Mouse (Mus musculus) right cerebral cortex, adult 18-20 months (tissue): Measurements from ENCODE around the gene Cux2.
A peak's percentile ranks its signal among the peaks of the same experiment; 100 is the strongest.

Experiments used
- DNase-seq: peaks from one replicate; pipeline ENCODE4 v3.0.0; 2022; ENCODE audit warnings: mixed read lengths

Cux2 gene

DNA sequence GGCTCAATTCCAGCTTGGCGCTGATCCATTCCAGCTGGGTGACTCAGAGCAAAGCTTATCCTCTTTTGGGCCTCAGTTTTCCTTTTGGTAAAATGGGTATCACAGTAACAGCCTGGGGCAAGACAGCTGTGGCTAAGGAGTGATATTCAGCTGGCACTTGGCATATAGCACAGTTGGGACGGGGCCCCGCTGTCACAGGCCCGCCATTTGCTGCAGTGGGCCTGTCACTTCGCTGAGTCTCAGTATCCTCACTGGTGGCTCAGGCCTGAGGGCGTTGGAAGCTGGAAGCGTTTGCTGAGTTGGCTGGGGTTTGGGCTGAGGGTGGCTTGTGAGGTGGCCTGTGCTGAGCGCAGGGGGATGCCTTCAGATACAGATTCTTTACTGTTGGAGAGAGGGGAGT, 88.6 kb downstream of the Cux2 start:
- DNase-seq, result no peak

DNA sequence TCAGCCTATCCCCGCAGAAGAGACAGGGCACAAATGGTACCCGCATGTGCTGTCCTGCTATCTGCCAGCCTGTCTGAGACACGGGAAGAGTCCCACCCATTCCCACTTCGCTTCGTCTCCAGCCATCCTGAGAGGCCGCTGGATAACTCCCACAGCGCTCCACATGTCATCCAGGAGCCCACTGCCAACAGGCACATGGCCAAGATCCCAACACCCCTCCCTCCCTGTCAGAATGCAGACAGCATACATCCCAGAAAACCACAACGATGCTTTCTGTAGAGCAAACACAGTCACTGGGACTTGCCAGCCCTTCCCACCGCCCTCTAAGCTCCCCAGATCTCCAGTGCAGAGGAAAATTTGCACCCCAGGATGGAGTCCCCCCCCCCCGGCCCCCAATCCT, 90.2 kb downstream of the Cux2 start:
- DNase-seq, result no peak

GRCm38 (mm10) chr5:121958551-121958950, 91.4 kb downstream of the Cux2 start:
- DNase-seq, result no peak

GRCm38 (mm10) chr5:121955806-121956205, 94.1 kb downstream of the Cux2 start:
- no peak for DNase-seq

- DNase-seq, result no peak
Observed at GRCm38 (mm10) chr5:121950175-121950574, 99.7 kb downstream of the Cux2 start.

DNA sequence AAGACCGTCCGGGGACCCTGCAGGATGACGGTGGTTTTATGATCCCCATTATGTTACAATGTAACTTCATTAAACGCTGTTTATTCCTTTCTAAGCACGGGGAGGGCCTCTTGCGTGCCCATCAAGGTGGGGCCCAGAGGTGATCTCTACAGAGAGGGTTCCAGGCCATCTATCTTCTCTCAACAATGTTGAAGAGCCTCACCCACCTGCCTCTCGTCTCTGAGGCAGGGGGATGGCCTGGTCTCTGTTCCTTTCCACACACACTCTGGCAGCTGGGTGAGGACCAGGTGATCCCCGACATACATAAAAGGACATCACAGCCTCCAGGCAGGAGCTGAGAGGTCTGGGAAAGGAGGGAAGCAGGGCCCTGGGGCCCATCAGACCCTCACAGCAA, 100.9 kb downstream of the Cux2 start:
- DNase-seq, result no peak

DNA sequence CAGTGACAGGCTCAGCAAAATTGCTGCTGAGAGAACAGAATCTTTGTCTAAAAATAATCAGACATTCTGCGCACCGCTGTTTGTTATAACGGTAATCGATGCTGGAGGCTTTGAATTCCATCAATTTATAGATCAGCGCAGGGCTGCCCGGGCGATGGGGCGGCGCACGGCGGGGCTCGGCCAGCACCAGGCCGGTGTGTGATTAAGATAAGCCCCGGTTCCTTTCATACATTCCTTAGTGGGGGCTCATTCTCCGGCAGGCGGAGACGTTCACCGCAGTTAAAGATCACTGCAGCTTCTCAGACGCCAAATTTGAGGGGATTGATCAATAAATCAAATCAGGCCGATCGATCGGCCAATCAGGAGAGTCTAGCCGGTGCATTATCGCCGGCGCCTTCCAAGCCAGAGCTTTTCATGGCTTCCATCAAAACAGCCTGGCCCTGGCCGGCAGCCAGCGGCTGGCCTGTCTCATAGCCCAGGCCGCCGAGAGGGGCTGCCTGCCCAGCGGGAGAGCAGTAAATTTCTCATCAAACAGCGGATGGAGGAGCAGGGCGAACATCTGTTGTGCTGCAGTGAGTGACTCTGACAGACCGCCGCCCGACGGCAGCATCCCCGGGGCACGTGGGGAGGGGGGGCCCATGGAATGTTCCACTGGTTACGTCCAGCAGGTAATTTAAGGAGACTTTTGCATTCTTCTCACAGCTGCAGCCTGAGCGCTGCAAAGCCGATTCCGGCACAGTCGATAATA, 101.4 kb downstream of the Cux2 start:
- DNase-seq, result no peak

DNA sequence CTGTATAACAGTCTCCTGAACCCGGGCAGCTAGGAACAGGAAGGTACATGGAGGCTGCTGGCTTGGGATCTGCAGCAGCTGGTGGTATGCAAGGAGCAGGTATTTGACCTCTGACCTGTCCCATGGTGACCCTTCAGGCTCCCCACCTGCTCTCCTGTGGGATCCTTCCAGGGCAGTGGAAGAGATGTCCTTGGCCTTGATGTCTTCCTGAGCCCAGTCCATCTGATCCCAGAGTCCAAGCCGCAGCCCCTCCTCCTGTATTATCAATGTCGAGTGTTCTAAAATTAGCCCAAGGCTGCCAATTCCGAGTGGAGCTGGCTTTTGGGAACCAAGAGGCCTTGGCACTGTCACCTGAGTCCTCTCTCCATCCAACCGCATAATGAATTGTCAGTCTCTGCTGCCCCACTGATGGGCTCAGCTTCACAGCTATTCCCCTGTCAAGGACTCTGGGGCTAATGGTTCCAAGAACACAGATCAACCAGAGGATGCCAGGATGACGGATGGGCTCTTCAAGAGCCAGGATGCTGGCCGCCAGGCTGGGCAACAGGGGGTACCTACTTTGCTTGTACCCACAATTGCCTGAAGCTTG, 103.2 kb downstream of the Cux2 start:
- DNase-seq, result no peak

DNA sequence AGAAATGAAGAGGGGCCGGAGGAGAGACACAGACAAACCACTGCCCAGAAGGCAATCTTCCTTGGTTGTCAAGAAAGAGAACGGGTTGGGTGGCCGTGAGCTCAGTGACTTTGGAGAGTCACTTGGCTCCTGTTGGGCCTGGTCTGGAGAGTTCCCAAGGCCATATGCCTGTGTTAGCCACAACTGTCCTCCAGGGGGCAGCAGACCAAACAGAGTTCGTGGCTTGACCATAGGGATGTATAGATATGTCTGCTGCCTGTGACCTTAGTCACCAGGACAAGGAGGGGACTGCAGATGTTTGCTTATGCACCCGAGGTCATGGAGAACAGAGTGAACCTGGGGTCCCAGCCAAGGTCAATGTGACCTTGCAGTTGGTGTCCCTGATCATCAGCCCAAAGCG, 104.1 kb downstream of the Cux2 start:
- no peak for DNase-seq

- no peak for DNase-seq
Observed at GRCm38 (mm10) chr5:121944021-121944790, 105.7 kb downstream of the Cux2 start.

- no peak for DNase-seq
Observed at GRCm38 (mm10) chr5:121943472-121943871, 106.4 kb downstream of the Cux2 start.

- no peak for DNase-seq
Observed at GRCm38 (mm10) chr5:121938065-121938849, 111.6 kb downstream of the Cux2 start.

- DNase-seq, result no peak
Observed at GRCm38 (mm10) chr5:121930261-121930660, 119.6 kb downstream of the Cux2 start.

GRCm38 (mm10) chr5:121928362-121929000, 121.4 kb downstream of the Cux2 start:
- DNase-seq, result no peak

DNA sequence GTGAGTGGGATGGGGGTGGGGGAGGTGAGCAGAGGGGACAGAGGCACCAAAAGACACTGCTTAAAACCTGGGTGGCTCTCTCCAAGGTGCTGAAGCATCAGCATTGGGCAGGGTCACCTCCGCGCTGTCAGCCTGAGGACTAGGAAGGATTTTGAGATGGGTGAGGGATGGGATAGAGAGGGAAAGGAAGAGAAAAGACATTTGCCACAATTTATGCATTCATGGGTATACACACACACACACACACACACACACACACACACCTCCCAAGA, 123.4 kb downstream of the Cux2 start:
- no peak for DNase-seq

- no peak for DNase-seq
Observed at GRCm38 (mm10) chr5:121925751-121926542, 124.0 kb downstream of the Cux2 start.

DNA sequence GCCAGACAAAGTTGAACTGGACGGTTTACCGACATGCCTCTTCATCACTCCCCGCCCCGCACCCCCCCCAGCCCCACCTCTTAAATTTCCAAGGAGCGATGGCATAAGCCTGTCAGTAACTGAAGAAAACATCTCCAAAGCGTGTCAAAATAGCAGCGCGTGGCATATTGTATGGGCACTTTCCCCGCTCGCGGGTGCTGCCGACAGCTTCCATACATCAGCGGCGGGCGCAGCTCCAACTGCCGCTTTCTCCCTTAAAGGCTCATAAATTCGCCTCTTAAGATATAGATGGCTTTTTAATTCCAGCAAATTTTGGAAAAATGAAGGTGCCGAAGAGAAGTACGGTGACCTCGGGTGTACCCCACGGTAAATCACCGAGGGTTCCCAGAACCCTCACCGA, 124.6 kb downstream of the Cux2 start:
- peak; percentile 63 for DNase-seq

DNA sequence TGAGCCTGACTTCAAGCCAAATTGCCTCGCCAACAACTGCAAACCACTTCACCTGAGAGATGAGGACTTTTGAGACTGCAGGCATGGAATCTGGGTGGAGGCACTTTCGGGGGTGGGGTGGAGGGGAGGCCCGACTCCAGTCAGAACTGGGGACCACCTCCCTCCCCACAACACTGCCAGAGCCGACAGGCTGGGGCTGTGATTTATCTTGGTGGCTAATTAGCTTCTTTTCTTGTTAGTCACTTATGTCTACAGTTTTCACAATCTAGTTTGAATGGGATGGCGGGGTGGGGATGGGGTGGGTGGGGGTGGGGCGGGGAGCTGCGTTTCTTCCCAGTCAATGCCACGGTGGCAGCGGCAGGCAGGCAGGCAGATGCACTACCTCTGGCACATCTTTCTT, 125.5 kb downstream of the Cux2 start:
- DNase-seq, result no peak

DNA sequence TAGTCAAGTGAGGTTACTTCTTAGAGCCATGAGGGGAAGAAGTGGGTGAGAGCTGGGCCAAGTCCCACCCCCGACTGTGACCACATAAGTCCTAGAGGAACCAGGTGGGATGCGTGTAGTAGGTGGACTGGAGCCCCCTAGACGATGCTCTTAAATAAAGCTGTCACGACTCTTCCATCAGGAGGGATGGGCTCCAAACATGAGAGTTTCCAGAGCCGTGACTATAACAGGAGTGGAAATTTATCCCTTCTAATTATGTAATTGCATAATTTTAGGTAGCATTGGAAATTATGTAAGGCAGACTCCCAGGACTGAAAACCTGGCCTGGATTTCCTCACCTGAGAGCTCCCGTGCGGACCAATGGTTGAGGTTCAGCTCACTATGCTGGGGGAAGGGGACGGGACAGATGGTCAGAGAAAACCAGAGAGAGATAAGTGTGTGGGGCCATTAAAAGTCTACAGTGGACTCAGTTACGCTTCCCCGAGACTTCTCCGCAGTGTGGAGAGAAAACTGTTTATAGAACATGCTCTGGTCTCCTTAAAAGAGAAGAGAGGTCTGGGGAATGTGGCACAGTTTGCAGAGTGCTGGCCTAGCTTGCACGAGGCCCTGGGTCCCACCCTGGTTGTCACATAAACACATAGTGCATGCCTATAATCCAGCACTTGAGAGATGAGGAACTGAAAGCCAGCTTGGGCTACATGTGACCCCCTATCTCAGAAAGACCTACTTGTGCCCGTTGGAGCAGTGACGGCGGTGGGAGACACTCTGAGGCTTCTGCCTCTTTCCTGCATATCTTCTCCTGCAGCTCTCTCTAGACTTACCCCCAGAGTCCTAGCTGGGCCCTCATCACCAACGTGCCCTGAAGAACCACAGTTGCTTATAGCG, 126.7 kb downstream of the Cux2 start:
- DNase-seq, result peak; percentile 48

- DNase-seq, result no peak
Observed at GRCm38 (mm10) chr5:121919216-121919615, 130.7 kb downstream of the Cux2 start.

DNA sequence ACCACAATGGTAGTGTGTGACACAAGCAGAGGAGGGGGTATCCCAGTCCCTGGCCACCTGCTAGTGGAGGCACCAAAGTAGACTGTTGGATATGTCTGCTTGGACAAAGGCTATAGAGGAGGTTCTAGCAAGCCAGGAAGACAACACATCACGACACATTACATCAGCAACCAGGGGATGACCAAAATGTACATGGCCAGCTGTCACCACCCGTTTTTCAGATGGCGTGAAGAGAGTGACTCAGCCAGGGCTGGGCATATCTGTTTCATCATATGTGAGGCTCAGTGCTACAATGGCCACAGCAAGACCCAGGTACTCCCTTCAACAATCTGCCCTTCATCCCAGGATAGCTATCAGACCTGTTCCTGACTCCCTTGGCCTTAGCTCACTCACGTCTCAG, 133.1 kb downstream of the Cux2 start:
- DNase-seq, result peak; percentile 71
